Mouse (Mus musculus): Measurements from ENCODE around the gene Parm1.

Gene Parm1

GRCm38 (mm10) chr5:91574211-91574610, 56.8 kb downstream of the Parm1 start:
- DNase-seq (ENCODE audit: low read depth, low spot score) = no peak

GRCm38 (mm10) chr5:91578924-91579323, 61.5 kb downstream of the Parm1 start:
- no peak for DNase-seq (ENCODE audit: low read depth, low spot score)

GRCm38 (mm10) chr5:91581799-91582198, 64.4 kb downstream of the Parm1 start:
- no peak for DNase-seq (ENCODE audit: low read depth, low spot score)

- no peak for DNase-seq (ENCODE audit: low read depth, low spot score)
Measured at GRCm38 (mm10) chr5:91586206-91586605, 68.8 kb downstream of the Parm1 start.

DNA sequence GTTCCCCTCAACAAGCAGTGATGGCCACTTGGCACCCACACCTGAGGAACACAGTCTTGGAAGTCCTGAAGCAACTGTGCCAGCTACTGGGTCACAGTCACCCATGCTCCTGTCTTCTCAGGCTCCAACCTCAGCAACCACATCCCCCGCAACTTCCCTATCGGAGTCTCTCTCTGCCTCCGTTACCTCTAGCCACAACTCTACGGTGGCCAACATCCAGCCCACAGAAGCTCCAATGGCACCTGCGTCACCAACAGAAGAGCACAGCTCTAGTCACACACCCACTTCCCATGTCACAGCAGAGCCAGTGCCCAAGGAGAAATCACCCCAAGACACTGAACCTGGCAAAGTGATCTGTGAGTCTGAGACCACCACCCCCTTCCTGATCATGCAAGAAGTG, 76.7 kb downstream of the Parm1 start:
- DNase-seq (ENCODE audit: low read depth, low spot score) = no peak

GRCm38 (mm10) chr5:91597216-91597615, 79.8 kb downstream of the Parm1 start:
- DNase-seq (ENCODE audit: low read depth, low spot score) = peak; percentile 51

GRCm38 (mm10) chr5:91599801-91600200, 82.4 kb downstream of the Parm1 start:
- no peak for DNase-seq (ENCODE audit: low read depth, low spot score)

DNA sequence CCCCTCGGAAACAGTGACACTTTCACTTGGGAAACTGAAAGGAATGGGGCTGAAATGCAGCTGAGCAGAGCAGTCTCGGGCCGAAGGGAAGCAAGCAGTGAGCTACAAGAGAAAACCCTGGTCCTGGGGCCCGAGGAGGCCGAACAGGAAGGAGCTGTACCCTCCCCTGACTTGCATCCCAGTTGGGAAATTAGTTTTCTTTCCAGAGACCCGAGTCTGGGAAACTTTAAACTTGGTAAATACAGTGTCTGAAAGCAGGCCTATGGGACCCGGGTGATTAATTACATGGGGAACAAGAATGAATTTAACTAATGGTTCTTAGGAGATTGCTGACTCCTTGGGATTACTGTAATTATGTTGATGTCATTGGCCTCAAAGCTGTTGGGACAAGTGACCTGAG, 85.9 kb downstream of the Parm1 start:
- DNase-seq (ENCODE audit: low read depth, low spot score) = no peak

- no peak for DNase-seq (ENCODE audit: low read depth, low spot score)
Measured at GRCm38 (mm10) chr5:91603787-91604439, 86.5 kb downstream of the Parm1 start.

- no peak for DNase-seq (ENCODE audit: low read depth, low spot score)
Measured at GRCm38 (mm10) chr5:91607234-91607633, 89.8 kb downstream of the Parm1 start.

DNA sequence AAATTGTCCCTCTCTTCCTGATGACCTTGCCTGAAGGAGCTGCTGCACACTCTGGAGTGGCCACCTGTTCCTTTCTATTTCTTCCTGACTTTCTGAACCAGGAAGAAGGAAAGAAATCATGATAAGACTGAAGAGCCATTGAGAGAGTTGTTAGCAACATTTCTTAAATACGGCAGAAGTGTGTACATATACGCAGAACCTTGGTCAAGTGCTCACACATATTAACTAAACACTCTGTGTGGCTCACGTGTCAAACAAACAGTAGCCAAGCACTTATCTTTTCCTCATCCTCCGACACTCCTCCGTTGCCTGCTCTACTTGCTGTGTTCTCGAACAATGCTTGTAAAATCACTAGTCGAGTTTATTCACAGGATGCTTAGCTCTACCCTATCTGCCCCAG, 90.4 kb downstream of the Parm1 start:
- DNase-seq (ENCODE audit: low read depth, low spot score) = no peak

DNA sequence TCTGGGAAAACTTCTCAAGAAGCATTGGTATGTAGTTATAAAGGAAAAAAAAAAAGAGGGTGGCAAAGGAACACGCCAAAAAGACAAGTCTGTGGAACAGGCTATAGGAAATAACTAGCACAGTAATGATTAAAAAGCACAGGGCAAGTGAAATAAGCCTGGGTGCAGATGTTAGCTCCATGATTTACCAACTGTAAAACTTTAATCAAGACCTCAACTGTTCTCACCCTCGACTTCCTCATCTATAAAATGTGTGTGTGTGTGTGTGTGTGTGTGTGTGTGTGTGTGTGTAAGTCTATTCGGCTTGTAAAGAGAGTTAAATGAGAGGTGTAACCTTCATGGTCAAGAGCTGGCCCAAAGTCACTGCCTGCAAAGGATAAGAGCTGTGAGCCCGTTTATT, 91.6 kb downstream of the Parm1 start:
- DNase-seq (ENCODE audit: low read depth, low spot score) = no peak

DNA sequence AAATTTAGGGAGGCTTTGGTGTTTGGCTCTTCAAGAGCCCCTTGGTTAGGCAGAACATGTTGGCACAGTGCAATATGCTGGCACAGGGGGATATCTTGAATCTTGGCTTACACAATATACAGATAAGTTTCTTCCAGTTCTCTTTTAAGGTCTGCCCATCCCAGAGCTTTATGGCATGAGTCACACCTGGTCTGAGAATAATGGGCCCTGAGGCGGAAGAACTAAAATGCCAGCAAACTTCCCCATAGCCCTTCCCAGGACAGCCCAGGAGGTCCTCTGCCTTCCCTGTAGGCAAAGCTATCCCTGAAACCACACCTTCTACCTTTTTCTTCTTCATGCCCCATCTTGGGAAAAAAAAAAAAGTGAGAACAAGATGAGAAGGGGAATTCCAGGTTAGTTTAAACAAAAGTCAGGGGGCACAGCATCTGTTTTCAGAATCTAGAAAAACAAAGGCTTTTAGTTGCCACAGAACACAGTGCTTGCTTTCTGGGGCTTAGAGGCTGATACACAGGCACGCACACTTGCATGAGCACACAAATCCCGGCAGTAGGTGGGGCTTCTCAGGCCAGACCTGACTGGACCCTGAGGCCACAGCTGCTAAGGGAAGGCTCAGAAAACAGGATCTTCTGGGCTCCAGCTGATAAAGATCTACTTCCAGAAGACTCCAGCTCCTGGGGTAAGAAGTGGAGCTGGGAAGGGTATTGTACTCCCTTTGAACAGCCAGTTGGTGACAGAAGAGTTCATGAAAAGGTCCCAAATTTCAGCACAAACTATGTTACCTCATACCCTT, 92.3 kb downstream of the Parm1 start:
- DNase-seq (ENCODE audit: low read depth, low spot score) = no peak

DNA sequence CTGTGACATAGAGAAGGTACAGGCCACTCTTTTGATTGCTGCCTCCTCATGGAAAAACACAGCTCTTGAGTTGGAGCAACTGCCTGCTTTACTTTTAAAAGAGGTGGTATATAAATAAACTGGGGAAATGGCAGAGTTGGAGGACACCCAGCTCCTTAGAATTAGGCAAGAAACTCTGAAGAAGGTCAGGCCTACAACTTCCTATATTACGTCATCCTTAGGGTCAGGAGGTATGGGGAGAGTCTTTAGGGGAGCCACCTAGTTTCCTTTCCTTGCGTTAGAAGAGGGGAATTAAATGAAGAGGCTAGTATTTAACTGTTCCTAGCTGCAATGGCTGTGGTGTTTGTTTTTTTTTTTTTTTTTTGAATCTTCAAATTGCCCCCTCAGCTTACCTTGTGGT, 93.1 kb downstream of the Parm1 start:
- DNase-seq (ENCODE audit: low read depth, low spot score) = no peak

DNA sequence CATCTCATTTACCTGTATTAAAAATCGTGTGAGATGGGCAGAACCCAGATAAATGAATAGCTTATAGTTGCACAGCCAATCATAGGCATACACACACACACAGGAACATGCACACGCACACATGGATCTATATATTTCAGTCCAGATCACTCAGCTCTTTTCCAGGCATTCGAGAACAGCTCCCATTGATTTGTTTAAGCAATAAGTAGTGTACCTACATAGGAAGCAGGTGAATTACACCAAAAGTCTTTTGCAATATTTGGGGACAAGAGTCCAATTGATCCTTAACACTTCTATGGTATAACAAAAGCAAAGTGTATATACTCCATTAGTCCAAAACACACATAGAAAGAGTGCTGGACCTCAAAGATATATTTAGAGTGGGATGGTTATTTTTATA, 94.2 kb downstream of the Parm1 start:
- no peak for DNase-seq (ENCODE audit: low read depth, low spot score)

GRCm38 (mm10) chr5:91617331-91618233, 100.2 kb downstream of the Parm1 start:
- no peak for DNase-seq (ENCODE audit: low read depth, low spot score)

GRCm38 (mm10) chr5:91618661-91619173, 101.3 kb downstream of the Parm1 start:
- no peak for DNase-seq (ENCODE audit: low read depth, low spot score)

DNA sequence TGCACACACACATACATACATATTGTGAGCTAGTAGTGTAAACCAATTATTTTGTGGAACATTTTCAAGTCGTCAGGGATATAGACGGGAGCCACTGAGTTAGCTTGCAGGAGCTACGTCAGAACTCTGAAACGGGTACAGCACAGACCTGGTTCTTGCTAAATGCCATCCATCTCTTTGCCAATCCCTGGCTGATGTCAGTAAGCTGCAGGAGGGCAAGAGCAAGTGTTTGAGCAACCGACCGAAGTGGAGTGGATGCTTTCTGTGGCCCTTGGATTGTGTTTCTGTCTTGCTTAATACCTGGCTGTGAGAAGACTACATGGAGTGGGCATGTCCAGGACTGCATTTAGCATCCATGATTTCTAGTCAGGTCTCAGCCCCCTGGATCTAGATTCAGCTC, 103.8 kb downstream of the Parm1 start:
- DNase-seq (ENCODE audit: low read depth, low spot score) = no peak

DNA sequence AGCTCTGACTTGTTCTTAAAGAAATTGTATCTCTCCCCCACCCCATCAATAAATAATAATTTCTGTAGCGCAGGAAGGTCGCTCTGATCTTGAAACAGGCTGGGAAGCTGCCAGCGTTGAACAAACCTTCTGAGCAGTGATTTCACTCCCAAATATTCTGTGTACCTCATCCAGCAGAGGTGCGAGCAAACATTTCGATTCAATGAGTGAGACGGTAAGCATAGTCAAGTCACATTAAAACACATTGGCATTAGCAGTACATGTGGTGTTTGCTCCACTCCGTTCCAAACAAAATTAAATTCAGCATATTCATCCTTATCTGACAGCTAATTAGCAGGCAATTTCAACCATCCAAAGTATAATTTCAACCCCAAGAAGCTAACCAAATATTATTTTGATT, 109.4 kb downstream of the Parm1 start:
- no peak for DNase-seq (ENCODE audit: low read depth, low spot score)

DNA sequence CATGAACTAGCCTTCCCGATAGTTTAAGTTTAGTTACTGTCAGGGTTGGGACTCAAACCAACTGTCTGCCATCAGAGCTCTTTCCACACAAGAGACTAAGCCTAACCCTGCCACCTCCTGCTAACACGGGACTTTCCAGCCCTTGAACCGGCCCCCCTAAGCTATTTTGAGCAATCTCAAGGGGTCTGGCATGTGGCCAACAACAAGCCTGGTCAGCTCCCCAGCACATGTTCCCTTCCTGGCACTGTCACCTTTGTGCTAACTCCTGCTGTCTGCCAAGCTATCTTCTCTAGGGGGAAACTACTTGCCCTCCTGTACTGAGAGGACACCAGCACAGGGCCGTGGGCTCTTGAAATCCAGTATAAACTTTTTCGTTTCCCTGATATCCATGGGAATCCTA, 112.1 kb downstream of the Parm1 start:
- DNase-seq (ENCODE audit: low read depth, low spot score) = no peak

- no peak for DNase-seq (ENCODE audit: low read depth, low spot score)
Measured at GRCm38 (mm10) chr5:91651330-91651729, 133.9 kb downstream of the Parm1 start.
